Mouse (Mus musculus): Measurements from ENCODE around the gene Slc22a4.

DNA sequence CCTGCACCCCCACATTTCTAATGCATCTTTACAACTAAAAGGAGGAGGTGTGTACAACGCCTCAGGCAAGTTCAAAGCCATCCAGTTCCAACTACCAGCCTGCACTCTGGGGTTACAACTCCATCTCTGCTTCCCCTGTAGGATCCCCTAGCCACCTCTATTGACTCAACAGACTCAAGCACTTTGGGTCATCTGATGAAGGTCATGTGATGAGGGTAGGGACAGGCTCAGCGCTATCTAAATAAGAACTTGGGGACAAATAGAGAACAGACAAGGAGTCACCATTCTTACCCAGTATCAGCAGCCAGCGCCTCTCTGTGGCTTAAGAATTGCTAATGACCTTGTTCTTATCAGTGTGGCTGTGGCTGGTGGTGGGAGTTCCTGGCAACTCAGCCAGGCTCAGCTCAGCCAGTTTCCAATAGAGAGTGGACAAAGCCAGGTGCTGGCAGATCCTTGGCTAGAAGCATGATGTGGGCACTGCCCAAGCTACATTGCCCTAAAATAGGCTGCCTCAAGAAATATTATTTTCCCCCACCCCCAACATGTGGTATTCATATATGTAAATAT is 36.6 kb upstream of the Slc22a4 start:
- TF ChIP-seq CTCF (IDR thresholded peaks at IDR 0.05; ENCODE audit: extremely low read depth, insufficient read depth, low read length) (no peak), POLR2A (IDR thresholded peaks at IDR 0.05; ENCODE audit: extremely low read depth, insufficient read depth, low read length) (no peak)

Data from cortical plate, adult 2 months (tissue).